Mouse (Mus musculus) left cerebral cortex, postnatal 10 days (tissue): Measurements from ENCODE around the gene Igsf11. TPM values are rescaled to one million over a fixed set of nuclear protein-coding genes. Genes with fewer than 3 reads are reported as not detected.

Experiments
- DNase-seq, 2 experiments: peaks; one replicate each; pipeline ENCODE4 v3.0.0; 2021 to 2022; ENCODE audit warnings: low spot score in 2 of 2, mixed read lengths in 1 of 2; ENCODE audit errors: extremely low spot score in 1 of 2
- intact Hi-C: fragments of 180-260 bp; cut with DNase I; formaldehyde crosslinking; loops from one replicate; pipeline ENCODE4 v1.15.1; 2025
- total RNA-seq, 2 experiments: library from RNA; stranded (reverse); gene quantifications; 2 replicates each; pipeline ENCODE4 v1.2.3; 2021

The Igsf11 gene
- total RNA-seq, 2 experiments from 2014 or later, result 23.6 to 28.1 TPM

- no peak for DNase-seq
Observed at GRCm38 (mm10) chr16:38920488-38920887, 28.0 kb downstream of the Igsf11 start.

GRCm38 (mm10) chr16:38924940-38925339 lies 32.5 kb downstream of the Igsf11 start:
- peak; percentile 34 to 71 for DNase-seq
- intact Hi-C loops, result no loop called here

More at GRCm38 (mm10) chr16:38920488-38920887, 28.0 kb downstream of the Igsf11 start:
- intact Hi-C loops, result no loop called here

- intact Hi-C loops, result no loop called here
- DNase-seq, result no peak
Observed at GRCm38 (mm10) chr16:38928760-38929159, 36.3 kb downstream of the Igsf11 start.

- intact Hi-C loops, result no loop called here
- DNase-seq, result no peak
Observed at GRCm38 (mm10) chr16:38931519-38931918, 39.0 kb downstream of the Igsf11 start.

GRCm38 (mm10) chr16:38940805-38941204 lies 48.3 kb downstream of the Igsf11 start:
- intact Hi-C loops, result no loop called here
- no peak for DNase-seq

- peak in 1 of 2 experiments; percentile 57 for DNase-seq
- intact Hi-C loops, result no loop called here
Observed at GRCm38 (mm10) chr16:38941275-38941674, 48.8 kb downstream of the Igsf11 start.

- DNase-seq, result no peak
- intact Hi-C loops, result no loop called here
Observed at GRCm38 (mm10) chr16:38943706-38944550, 51.5 kb downstream of the Igsf11 start.

GRCm38 (mm10) chr16:38945111-38945510 lies 52.6 kb downstream of the Igsf11 start:
- intact Hi-C loops, result loop anchor here (5.0 kb wide), 1 partner anchor 43 kb away; no protein-coding TSS in a partner anchor

GRCm38 (mm10) chr16:38945581-38945981 lies 53.1 kb downstream of the Igsf11 start:
- intact Hi-C loops, result loop anchor here (5.0 kb wide), 1 partner anchor 43 kb away; no protein-coding TSS in a partner anchor
- no peak for DNase-seq

More at GRCm38 (mm10) chr16:38945111-38945510, 52.6 kb downstream of the Igsf11 start:
- DNase-seq, result no peak

- peak in 1 of 2 experiments; percentile 48 for DNase-seq
- intact Hi-C loops, result loop anchor here (5.0 kb wide), 1 partner anchor 44 kb away; no protein-coding TSS in a partner anchor
Observed at GRCm38 (mm10) chr16:38946453-38946852, 54.0 kb downstream of the Igsf11 start.

- no peak for DNase-seq
- intact Hi-C loops, result loop anchor here (5.0 kb wide), 1 partner anchor 45 kb away; no protein-coding TSS in a partner anchor
Observed at GRCm38 (mm10) chr16:38947141-38947879, 54.8 kb downstream of the Igsf11 start.

GRCm38 (mm10) chr16:38948441-38948840 lies 56.0 kb downstream of the Igsf11 start:
- intact Hi-C loops, result loop anchor here (5.0 kb wide), 1 partner anchor 46 kb away; no protein-coding TSS in a partner anchor

GRCm38 (mm10) chr16:38952881-38953280 lies 60.4 kb downstream of the Igsf11 start:
- no peak for DNase-seq
- intact Hi-C loops, result no loop called here

More at GRCm38 (mm10) chr16:38948441-38948840, 56.0 kb downstream of the Igsf11 start:
- no peak for DNase-seq

- intact Hi-C loops, result no loop called here
- no peak for DNase-seq
Observed at GRCm38 (mm10) chr16:38953821-38954220, 61.4 kb downstream of the Igsf11 start.

- intact Hi-C loops, result loop anchor here (5.0 kb wide), 1 partner anchor 93 kb away; no protein-coding TSS in a partner anchor
- no peak for DNase-seq
Observed at GRCm38 (mm10) chr16:38954501-38955288, 62.2 kb downstream of the Igsf11 start.

- intact Hi-C loops, result loop anchor here (5.0 kb wide), 1 partner anchor 92 kb away; no protein-coding TSS in a partner anchor
- DNase-seq, result peak in 1 of 2 experiments; percentile 44
Observed at GRCm38 (mm10) chr16:38955296-38955695, 62.8 kb downstream of the Igsf11 start.

- no peak for DNase-seq
- intact Hi-C loops, result loop anchor here (5.0 kb wide), 1 partner anchor 88 kb away; no protein-coding TSS in a partner anchor
Observed at GRCm38 (mm10) chr16:38958801-38959200, 66.3 kb downstream of the Igsf11 start.

GRCm38 (mm10) chr16:38960550-38960949 lies 68.1 kb downstream of the Igsf11 start:
- intact Hi-C loops, result no loop called here
- no peak for DNase-seq
